Mouse (Mus musculus): ENCODE results near the gene Incenp.
"Not testable (repeated sequence)": the region's sequence is repeated elsewhere in the genome, so short reads cannot be mapped to it uniquely, and the experiment has no call there.

The Incenp gene

DNA sequence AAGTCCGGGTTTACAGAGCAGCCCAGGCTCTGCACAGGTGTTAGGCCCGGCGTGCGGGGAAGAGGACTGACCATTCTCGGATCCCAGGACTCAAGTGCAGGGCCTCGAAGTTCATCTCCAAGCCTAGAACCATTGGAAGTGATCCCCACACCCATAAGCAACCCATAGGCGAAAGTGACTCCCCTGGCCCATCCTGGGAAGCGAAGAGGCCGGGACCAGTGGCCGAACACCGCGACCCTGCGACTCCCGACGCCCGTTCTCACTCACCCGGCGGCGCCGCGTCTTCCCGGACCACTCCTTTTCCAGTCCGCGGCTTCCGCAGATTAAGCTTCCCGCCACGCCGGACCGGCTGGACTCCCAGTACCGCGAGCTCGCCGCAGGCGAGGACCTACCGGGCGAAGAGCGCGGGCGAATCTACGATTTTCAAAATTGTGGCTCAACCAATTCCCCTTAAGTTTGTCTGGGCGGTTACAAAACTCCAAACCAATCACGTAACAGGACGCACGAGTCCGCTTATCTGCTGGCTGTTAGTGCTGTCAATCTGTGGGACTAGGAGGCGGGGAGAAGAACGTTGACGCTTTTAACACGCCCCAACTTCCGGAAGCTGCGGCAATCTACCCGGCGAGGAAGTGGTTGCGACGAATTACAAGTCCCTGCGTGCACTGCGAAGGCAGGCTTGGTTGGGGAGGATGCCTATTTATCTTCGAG is at the start of gene Incenp:
TSS of gene Incenp (minus strand) at position 480 of the 708 bp plus-strand sequence.
- in situ Hi-C loops (cut with MseI, MboI) = no loop called here

DNA sequence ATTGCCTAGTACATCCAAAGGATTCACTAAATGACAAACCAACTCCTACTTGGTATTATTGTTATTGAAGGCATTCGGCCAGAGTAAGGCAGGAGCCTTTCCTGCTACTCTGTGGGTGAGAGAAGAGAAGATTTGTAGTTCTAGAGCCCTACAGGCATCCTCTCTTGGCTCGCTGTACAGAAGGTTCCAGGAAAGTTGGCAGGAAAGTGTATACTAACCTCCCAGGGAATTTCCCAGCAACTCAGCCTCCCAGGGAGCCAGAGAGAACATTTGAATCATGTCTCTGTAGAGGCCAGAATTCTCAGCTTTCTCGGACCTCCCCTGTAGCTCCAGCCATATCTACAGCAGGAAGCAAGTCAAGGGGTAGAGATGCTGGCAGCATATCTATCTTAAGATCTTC is 47.6 kb upstream of the Incenp start:
- in situ Hi-C loops (cut with MseI, MboI) = no loop called here

DNA sequence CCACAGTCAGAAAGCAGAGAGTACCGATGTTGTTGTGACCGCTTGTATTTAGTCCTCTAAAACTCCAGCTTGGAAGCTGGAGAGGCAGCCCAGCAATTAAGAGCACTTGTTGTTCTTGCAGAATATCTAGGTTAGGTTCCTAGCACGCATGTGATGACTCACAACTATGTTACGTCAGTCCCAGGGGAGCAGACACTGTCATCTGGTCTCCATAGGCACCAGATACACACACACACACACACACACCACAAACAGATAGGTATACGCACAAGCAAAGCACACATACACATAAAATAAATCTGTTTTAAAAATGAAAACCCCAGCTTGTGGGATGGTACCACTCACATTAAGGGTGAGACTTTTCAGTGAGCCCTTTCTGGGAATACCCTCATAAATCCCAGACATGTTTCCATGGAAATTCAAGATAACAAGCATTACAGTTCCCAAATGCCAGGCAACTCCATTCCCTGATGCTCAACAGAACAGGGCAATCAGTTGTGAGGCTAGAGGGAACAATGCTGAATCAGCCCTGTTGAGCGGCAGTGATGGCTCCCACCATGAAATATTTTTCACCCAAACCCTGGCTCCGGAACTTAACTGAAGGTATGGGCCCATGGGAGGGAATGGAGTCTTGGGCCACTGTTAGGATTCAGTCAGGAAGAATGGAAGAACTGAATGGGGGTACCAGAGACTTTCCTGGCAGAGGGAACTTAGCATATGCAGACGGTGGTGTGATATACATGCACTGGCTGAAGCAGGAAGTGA is 46.6 kb upstream of the Incenp start:
- in situ Hi-C loops (cut with MseI, MboI) = no loop called here

DNA sequence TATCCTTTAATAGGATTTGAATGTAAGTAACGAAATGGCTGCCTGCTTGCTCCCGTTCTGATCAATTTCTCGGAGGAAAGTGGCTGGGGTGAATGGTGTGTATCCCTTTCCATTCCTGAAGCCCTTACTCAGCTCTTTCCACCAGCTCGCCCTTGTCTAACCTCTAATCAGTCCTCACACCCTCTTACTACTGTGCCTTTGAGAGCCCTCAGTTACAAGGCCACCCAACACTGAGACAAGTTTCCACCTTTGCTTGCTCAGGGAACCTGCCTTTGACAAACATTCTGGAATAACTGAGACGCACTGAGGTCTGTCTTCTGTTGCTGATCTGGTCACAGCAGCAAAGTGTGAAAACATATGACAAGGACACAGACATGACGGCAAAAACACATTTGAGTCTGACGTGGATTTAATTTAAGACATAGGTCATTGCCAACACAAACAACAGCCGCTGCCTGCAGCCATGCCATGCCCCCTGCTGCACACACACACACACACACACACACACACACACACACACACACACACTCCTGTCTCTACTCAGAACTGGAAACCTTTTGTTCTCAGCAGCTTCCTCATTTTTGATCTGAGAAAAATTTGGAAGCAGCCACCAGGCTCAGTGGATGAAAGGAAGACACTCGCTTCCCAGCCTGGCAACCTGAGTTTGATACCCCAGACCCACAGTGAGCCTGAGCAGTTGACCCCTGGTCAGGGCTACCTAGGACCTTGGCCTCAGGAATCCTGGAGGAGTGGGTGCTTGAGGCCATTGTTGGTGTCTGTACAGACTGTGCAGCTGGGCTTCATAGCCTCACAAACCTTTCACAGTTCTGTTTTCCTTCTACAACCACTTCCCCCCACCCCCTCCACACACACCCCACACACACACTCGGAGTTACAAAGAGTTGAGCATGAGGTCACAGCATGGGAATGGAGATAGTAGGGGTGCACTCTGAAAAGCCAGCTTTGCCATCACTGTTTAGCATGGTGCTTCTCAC is 43.5 kb upstream of the Incenp start:
- in situ Hi-C loops (cut with MseI, MboI) = no loop called here

DNA sequence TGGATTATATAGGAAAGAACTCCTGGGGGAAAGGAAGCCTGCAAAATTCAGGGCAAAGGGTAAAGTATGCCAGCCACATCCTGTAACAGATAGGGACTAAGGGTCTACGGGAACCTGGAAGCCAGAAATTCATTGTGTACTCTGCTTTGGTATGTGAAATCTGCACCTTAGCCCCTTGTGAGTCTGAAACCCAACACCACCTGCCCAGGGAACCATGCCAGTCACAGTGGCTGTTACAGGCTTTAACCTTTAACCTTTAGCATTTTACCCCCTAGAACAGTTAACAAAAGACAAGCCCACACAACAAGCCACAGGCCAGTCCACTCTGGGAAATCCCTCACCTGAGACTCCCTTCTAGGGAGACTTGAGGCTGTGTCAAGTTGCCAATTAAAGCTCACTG is 42.5 kb upstream of the Incenp start:
- in situ Hi-C loops (cut with MseI, MboI) = no loop called here

DNA sequence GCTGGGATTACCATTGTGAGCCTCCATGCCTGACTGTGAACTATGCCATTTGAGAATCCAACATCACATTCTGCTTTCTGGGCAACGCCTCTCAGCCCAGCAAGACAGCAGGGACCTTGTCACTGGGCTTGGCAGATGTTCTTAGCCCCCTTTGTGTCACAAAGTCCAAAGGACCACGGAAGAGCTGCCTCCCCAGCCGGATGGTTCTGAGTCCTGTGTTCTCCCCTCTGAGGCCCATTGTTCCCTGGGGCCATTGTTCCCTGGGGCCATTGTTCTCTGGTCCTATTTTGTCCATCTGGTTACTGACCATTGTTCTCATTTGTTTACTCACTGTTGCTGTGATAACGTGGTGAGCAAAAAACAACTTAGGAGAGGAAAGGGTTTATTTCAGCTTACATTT is 41.6 kb upstream of the Incenp start:
- in situ Hi-C loops (cut with MseI, MboI) = no loop called here

DNA sequence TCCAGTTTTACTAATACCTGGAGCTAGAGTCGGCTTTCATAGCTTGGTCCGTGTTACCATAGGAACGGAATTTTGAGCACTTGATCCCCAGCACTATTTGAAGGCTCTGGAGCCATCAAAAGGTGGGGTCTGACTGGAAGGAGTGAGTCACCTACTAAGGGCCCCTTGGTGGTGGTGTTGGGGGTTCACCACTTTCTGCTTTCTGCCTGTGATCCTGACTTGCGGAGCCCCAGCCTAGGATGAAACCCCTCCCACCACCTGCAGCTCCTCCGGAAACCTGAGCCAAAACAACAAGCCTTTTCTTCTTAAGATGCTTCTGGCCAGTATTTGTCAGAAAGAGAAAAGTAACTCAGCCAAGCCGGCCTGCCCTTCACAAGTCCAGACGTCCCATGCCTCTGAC is 40.5 kb upstream of the Incenp start:
- in situ Hi-C loops (cut with MseI, MboI) = no loop called here

DNA sequence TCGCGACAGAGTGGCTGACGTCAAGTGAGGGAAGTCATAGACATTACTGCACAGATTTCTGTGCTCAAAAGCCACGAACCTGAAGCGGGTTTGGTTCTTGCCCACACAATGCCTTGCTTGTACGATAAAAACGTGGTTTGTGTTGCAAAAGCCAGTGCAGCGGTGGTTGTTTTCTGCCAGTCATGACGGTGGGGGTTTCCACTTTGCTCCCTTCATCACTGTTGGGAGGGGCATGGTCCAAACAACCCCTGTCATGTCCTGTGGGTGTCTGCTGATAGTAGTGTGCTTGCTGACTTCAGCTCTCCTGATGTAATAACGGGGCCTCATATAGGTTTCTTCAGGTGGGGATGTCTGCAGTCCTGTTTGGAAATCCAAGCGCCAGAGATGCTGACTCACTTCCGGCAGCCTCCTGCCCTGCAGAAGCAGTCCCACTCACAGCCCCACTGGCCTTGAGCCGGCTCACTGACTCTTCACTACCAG is 39.5 kb upstream of the Incenp start:
- in situ Hi-C loops (cut with MseI, MboI) = no loop called here

DNA sequence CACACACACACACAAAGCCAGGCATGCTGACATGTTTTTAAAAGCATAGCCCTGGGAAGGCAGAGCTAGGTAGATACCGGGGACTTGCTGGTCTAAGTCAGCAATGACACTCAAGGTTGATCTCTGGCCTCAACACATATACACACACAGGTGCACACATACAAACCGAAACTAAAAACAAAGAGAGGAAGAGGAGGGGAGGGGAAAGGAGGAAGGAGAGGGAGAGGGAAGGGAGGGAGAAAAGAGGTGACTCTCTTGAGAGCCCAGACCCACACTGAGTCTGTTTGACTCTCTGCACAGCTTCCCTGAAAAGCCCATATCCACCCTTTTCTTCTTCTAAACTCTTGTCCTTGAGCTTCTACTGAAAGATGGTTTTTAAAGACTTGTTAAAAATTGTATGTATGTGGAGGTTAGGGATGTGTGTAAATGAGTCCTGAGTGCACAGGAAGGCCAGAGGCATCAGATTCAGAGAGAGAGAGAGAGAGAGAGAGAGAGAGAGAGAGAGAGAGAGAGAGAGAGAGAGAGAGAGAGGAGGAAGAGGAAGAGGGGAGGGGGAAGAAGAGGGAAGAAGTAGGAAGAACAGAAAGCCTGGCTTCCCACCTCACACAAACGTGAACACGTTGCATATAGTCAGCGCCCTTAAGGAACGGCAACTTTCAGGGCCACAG is 38.9 kb upstream of the Incenp start:
- in situ Hi-C loops (cut with MseI, MboI) = no loop called here

DNA sequence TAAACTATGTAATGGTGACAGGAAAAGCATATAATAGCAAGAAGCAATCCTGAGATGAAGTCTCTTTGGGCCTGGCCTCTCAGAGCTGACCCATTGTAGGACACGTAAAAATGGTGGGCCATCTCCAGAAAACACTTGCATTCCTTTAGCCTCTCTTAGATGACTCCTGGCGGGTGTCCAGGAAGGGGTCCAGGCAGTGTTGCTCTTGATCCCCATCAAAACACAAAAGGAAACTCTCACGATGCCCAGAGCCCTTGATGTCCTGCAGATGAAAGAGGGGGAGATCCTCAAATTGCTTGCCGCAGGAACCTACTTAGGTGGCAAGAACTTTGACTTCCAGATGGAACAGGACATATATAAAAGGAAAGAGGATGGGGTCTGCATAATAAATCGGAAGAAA is 38.1 kb upstream of the Incenp start:
- in situ Hi-C loops (cut with MseI, MboI) = no loop called here

DNA sequence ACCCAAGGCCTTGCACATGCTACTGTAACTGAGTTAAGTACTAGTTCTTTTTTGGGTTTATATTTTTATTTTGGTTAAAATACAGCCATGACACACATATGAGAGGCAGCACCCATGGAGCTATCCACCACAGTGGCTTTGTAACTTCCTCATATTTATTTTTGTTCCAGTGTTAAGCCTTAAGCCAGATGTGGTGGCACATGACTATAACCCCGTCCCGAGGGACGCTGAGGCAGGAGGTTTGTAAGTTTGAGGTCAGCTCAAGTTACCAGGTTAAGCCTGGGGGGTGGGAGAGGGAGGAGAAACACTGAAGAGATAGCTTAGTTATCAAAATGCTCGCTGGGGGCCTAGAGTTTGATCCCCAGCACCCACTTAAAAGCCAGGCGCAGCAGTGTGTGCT is 37.2 kb upstream of the Incenp start:
- in situ Hi-C loops (cut with MseI, MboI) = no loop called here

DNA sequence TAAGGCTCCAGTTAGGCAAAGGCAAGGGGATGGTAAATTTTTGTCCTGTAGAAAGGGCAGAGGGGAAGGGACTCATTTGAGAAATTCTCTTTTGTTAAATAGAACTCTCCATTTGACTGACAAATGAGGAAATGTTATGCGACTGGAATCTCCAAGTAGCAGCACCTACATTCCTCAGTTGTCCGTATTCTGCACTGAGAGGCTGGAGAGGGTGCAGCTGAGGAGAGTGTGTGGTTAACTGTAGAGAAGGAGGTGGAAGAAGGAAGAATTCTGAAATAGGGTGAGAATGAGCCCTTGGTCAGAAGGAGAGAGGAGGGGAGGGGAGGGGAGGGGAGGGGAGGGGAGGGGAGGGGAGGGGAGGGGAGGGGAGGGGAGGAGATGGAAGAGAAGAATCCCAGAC is 34.6 kb upstream of the Incenp start:
- in situ Hi-C loops (cut with MseI, MboI) = no loop called here

DNA sequence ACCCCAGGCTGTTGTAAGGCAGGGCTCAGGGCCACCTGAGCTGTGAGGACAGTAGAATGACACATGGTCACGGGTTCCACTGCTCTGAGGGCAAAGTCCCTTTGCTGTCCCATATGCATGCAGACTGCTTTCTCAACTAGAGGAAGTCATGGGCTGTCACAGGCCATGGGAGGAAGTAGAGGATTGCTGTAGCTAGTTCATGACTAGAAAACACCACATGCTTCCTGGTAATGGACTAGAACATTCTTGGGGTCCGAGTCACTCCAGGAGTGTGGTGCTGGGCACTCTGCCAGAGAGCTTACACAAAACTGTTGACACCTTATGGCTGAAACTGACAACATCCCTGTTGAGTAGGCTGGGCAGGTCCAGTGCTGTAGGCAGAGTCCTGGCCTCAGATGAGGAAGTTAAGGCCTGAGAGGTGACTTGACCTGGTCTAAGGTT is 31.8 kb upstream of the Incenp start:
- in situ Hi-C loops (cut with MseI, MboI) = not testable (repeated sequence)

DNA sequence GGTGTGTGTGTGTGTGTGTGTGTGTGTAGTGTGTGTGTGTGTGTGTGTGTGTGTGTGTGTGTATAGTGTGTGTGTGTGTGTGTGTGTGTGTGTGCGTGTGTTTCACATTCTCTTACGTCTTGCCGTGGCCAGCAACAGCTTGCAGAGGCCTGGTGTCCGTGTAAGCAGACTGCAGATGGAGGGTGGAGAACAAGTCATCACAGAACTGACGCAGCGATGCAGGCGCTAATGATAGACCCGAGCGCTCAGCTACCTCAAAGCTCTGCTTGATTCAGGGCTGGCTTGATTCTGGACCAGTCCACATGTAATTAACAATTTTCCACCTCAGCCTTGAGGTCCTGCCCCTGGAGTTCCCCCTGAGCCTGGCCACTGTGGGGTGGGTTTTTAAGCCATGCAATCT is 28.7 kb upstream of the Incenp start:
- in situ Hi-C loops (cut with MseI, MboI) = no loop called here

DNA sequence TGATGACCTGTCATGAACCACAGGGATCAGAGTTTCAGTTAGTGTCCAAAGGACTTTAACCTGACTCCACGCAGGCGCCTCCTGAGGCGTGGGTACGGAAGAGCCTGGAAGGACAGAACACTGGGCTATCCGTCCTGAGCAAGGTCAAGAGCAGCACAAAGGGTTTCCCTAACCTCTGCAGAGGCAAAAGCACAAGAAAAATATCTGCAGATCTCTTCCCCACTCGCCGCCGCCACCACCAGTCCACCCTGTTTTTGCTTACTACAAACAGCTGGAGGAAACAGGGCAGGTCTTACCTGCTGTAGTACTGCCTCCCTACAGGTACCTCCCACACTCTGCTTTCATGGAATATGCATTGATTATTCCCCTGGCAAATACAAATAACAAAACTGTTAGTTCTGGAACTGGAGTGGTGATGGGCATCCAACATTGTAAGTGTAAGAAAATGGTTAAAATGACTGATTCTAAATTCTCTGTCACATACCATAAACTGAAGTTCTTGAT is 25.5 kb upstream of the Incenp start:
- in situ Hi-C loops (cut with MseI, MboI) = loop anchor here (5.0 to 25.0 kb wide), 2 partner anchors 67 to 262 kb away; partner anchors contain the start of gene Fads1 (in 1 of the 2)

DNA sequence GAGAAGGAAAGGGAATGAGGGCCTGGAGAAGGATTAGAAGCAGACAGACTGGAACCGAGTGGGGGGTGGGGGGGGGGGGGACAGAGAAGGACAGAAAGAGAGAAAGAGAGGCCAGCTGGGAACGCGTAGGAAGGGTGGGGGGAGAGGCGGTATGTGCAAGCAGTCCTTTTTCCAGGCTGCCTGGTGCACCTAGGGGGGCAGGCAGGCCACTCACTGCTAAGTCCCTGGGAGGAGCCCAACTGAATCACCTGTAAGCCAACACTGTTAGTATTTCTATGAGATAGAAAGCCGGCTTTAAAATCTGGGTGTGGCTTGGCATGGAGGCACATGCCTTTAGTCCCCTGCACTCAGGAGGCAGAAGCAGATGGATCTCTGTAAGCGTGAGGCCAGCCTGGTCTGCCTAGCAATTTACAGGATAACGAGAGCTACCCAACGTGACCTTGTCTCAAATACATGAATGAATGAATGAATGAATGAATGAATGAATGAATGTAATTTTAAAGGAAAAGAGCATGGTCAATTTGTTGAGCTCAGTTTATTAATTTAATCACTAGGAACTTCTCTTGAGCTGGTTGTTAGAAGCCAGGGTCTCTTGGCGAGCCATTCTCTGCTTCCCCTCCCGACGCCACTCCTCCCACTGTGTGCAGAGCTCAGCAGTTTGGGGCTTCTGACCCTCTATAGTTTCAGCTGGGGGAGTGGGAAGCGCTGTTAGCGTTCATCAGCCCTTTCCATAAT is 24.9 kb upstream of the Incenp start:
- in situ Hi-C loops (cut with MseI, MboI) = loop anchor here (5.0 to 25.0 kb wide), 2 partner anchors 68 to 263 kb away; partner anchors contain the start of gene Fads1 (in 1 of the 2)

DNA sequence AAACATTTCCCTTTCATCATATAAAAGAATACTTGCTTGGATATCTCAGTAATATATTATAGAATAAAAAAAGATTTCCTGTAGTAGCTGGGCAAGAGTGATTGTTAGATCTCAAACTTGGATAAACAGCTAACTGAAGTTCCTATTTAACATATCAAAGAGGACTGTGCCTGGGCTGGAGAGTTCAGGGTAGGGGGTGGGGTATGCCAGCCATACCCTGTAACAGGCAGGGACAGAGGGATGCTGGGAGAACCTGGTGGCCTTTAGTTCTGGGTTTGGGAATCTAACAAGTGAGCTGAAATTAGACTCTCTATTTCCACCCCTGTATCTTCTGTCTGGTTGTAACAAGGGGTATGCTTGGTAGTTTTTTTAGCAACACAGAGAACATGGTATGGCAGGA is 23.7 kb upstream of the Incenp start:
- in situ Hi-C loops (cut with MseI, MboI) = loop anchor here (5.0 to 25.0 kb wide), 2 partner anchors 69 to 264 kb away; partner anchors contain the start of gene Fads1 (in 1 of the 2)

DNA sequence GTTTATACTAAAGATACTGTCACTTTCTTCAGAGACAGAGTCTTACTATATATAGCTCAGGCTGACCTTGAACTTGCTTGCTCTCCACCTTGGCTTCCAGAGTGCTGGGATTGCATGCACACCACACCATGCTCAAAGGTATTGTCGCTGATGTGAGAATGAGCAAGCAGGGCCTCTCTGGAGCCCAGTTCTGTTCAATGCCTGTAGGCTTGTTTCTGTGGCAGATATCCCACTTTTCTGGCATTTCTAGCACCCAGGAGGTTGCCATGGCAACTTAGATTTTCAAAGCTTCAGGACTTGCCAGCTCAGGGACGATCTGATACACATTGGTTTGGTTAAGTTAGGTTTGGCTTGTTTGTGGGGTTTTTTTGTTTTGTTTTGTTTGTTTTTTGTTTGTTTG is 22.9 kb upstream of the Incenp start:
- in situ Hi-C loops (cut with MseI, MboI) = loop anchor here (5.0 to 25.0 kb wide), 2 partner anchors 70 to 265 kb away; partner anchors contain the start of gene Fads1 (in 1 of the 2)

DNA sequence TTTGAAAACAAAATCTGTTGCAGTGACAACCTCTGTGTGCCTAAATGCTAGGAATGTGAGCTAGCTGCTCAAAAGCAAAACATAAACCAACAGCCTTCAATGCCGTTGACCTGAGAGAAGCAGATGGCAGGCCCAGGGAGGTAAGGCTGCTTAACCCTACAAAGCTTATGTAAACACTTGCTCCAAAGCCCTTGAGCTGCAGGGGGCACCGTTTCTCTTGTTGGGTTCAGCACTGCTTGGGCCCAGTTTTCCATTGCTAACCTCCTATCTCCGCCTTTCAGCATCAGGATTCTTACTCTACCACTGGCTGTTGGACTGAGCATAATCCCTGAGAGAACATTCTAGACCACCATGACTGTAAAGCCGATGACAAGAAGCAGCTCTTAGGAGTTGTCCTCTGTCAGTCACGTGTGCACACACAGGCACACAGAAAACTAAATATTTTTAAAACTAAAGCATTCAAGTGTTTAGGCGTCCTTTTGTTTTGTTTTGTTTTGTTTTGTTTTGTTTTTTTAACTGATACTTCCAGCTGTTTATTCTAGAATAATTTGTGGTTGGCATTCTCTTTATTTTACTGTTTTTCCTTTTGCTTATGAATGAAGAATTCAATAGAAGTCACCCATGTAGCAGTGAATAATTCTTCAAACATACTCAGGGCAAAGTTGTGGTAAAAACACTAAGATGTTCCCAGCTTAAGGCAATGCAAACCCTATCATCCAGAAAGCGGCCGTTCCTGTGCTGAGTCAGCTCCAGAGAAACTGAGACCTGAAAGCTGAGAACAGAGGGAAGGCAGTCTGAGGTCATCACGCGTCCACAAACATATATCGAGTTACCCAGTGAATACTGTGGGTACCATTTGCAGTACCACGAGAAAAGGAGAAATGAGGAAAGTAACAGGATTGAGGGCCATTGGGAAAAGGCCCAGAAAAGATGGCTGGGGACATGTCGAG is 21.8 kb upstream of the Incenp start:
- in situ Hi-C loops (cut with MseI, MboI) = loop anchor here (5.0 to 25.0 kb wide), 2 partner anchors 71 to 266 kb away; partner anchors contain the start of gene Fads1 (in 1 of the 2)

All from mouse trophoblast stem cell (cell line).